Mouse (Mus musculus) liver, embryonic 16.5 days (tissue): ENCODE measurements around the gene Cnpy4. TPM values are rescaled to one million over a fixed set of nuclear protein-coding genes. Genes with fewer than 3 reads are reported as not detected.

Source experiments
- microRNA counts: library from miRNA; unstranded; fragments of <30 nt; microRNA quantifications from one replicate; lab custom pipeline; 2016
- microRNA-seq: library from miRNA; unstranded; fragments of <30 nt; microRNA quantifications from one replicate; pipeline ENCODE4, GENCODE M21; 2016
- polyA plus RNA-seq: library from polyadenylated mRNA; unstranded; fragments of >200 nt; fragmentation: Nextera tagmentation; extraction: Ambion mirVana; gene quantifications from 2 replicates; pipeline ENCODE4 v1.2.1, GENCODE M21; 2015

Gene Cnpy4
- polyA plus RNA-seq, 1 experiment from 2014 or later, result 12.0 TPM

MicroRNAs within 50 kb of the gene (microRNA counts, 519-probe panel; counts per million panel counts)
- microRNA mmu-miR-106b (lab: Ali Mortazavi, UCI), result 3,280 counts per million, percentile 89 among the panel's probes with 10 or more counts
- microRNA mmu-miR-25 (lab: Ali Mortazavi, UCI), result 4,144 counts per million, percentile 97 among the panel's probes with 10 or more counts
- microRNA mmu-miR-93 (lab: Ali Mortazavi, UCI), result 3,361 counts per million, percentile 89 among the panel's probes with 10 or more counts

Small RNA genes lying within 50 kb of the gene (microRNA-seq; reads per million reads assigned to microRNA genes)
- 10,550 reads per million, percentile 93 among the genes with 10 or more reads in this experiment for gene Mir106b
- 1,173 reads per million, percentile 78 among the genes with 10 or more reads in this experiment for gene Mir25
- 16,767 reads per million, percentile 95 among the genes with 10 or more reads in this experiment for gene Mir93

Other genes with a start within 250 kb of the Cnpy4 start
- gene Gjc3, start 224.4 kb upstream of the Cnpy4 start, polyA plus RNA-seq, result not detected in 2 replicates
- gene Azgp1, start 206.0 kb upstream of the Cnpy4 start, polyA plus RNA-seq, result 39.1 and 54.9 TPM in 2 replicates
- gene Smok3a, start 166.2 kb upstream of the Cnpy4 start, polyA plus RNA-seq, result not detected in 2 replicates
- gene Smok3b, start 166.1 kb upstream of the Cnpy4 start, polyA plus RNA-seq, result not detected in 2 replicates
- not detected in 2 replicates for gene Smok3c, start 134.3 kb upstream of the Cnpy4 start, polyA plus RNA-seq
- gene Zkscan1, start 102.4 kb upstream of the Cnpy4 start, polyA plus RNA-seq, result 3.9 and 4.4 TPM in 2 replicates
- gene Zscan21, start 70.6 kb upstream of the Cnpy4 start, polyA plus RNA-seq, result 14.6 and 15.1 TPM in 2 replicates
- gene Zfp113, start 31.7 kb upstream of the Cnpy4 start, polyA plus RNA-seq, result 5.0 and 5.1 TPM in 2 replicates
- gene Cops6, start 26.4 kb upstream of the Cnpy4 start, polyA plus RNA-seq, result 153 and 154 TPM in 2 replicates
- 5.6 and 5.9 TPM in 2 replicates for gene Ap4m1, start 15.5 kb upstream of the Cnpy4 start, polyA plus RNA-seq
- 152 and 162 TPM in 2 replicates for gene Mcm7, start 15.1 kb upstream of the Cnpy4 start, polyA plus RNA-seq
- 32.6 and 32.9 TPM in 2 replicates for gene Taf6, start within 50 bp of the Cnpy4 start, polyA plus RNA-seq
- gene Mblac1, start 6.8 kb downstream of the Cnpy4 start, polyA plus RNA-seq, result 2.2 TPM in 2 replicates
- gene Nxpe5, start 38.4 kb downstream of the Cnpy4 start, polyA plus RNA-seq, result 0.09 and 0.18 TPM in 2 replicates
- 30.9 and 31.7 TPM in 2 replicates for gene Lamtor4, start 68.0 kb downstream of the Cnpy4 start, polyA plus RNA-seq
- 2.1 and 3.1 TPM in 2 replicates for gene BC037034, start 76.5 kb downstream of the Cnpy4 start, polyA plus RNA-seq
- 0.22 TPM in 1 of 2 replicates, not detected in the other for gene Gal3st4, start 85.4 kb downstream of the Cnpy4 start, polyA plus RNA-seq
- gene Gm43720, start 92.5 kb downstream of the Cnpy4 start, polyA plus RNA-seq, result not detected in 2 replicates
- 0.51 and 0.74 TPM in 2 replicates for gene Gpc2, start 92.5 kb downstream of the Cnpy4 start, polyA plus RNA-seq
- 1.2 and 1.5 TPM in 2 replicates for gene Stag3, start 92.8 kb downstream of the Cnpy4 start, polyA plus RNA-seq
- 0.53 and 0.87 TPM in 2 replicates for gene Pvrig, start 154.5 kb downstream of the Cnpy4 start, polyA plus RNA-seq